Mouse (Mus musculus) CD4-positive, CD25-positive, alpha-beta regulatory T cell (primary cell): ENCODE data around the gene Sh2d6. TPM values are rescaled to one million over a fixed set of nuclear protein-coding genes. Genes with fewer than 3 reads are reported as not detected.

Source experiments
- polyA plus RNA-seq: library from polyadenylated mRNA; unstranded; fragments of 100-300 nt; shearing (Covaris generic); gene quantifications from one replicate; pipeline ENCODE4 v1.2.1, GENCODE M21; 2017

Sh2d6 gene
- polyA plus RNA-seq, result not detected

GRCm38 (mm10) chr6:72521607-72522006 is at the start of gene Sh2d6:
Sh2d6 (minus strand) TSS chr6:72521707.

DNA sequence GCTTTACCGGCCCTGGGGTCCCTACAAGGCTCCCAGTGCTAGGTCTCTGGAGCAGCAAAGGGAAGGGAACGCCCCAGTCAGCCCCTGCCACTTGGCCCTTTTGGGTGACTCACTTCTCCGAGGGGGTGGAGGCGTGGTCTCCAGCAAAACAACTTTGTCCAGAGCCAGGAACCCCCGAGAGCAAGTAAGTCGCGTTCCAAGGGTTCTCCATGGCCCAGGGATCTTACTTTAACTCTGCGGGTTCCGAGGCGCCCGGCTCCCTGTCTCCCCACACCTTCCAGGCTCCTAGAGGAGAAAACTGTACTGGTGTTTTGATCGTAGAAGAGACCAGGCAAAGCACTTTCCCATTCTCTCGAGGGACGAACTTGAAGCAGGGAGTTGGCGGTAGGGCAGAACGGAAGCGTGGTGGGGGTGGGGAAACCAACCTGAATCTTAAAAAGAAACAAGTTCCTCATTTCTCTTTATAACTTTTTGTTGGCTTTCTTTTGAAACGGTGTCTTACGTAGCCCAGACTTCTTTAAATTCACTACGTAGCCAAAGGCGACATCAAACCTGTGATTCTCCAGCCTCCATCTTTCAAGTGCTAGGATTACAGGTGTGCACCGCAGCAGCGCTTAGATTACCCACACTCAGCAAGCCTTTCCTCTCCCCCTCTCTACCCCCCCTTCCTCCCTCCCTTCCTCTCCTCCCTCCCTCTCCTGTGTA is 22.9 kb upstream of the Sh2d6 start, which contains the start of gene Capg:
Gene Capg (plus strand): TSS at position 109 of the 705 bp plus-strand sequence.

Other genes starting within 250 kb of the Sh2d6 start
- gene Sftpb, start 217.1 kb downstream of the Sh2d6 start, polyA plus RNA-seq, result not detected
- 46.8 TPM for gene Usp39, start 176.5 kb downstream of the Sh2d6 start, polyA plus RNA-seq
- 43.9 TPM for gene 0610030E20Rik, start 174.4 kb downstream of the Sh2d6 start, polyA plus RNA-seq
- 0.39 TPM for gene Tmem150a, start 166.3 kb downstream of the Sh2d6 start, polyA plus RNA-seq
- gene Rnf181, start 154.8 kb downstream of the Sh2d6 start, polyA plus RNA-seq, result 129 TPM
- gene Vamp5, start 141.2 kb downstream of the Sh2d6 start, polyA plus RNA-seq, result 44.8 TPM
- gene Vamp8, start 131.0 kb downstream of the Sh2d6 start, polyA plus RNA-seq, result 219 TPM
- gene Ggcx, start 107.4 kb downstream of the Sh2d6 start, polyA plus RNA-seq, result 12.9 TPM
- 336 TPM for gene Mat2a, start 82.1 kb downstream of the Sh2d6 start, polyA plus RNA-seq
- gene Capg, start 22.7 kb upstream of the Sh2d6 start, polyA plus RNA-seq, result 536 TPM
- gene Elmod3, start 76.7 kb upstream of the Sh2d6 start, polyA plus RNA-seq, result 20.3 TPM
- gene Retsat, start 76.8 kb upstream of the Sh2d6 start, polyA plus RNA-seq, result 5.5 TPM
- gene Tgoln1, start 95.3 kb upstream of the Sh2d6 start, polyA plus RNA-seq, result 101 TPM